Mouse (Mus musculus): ENCODE results near the gene Fam24b.

Fam24b gene

DNA sequence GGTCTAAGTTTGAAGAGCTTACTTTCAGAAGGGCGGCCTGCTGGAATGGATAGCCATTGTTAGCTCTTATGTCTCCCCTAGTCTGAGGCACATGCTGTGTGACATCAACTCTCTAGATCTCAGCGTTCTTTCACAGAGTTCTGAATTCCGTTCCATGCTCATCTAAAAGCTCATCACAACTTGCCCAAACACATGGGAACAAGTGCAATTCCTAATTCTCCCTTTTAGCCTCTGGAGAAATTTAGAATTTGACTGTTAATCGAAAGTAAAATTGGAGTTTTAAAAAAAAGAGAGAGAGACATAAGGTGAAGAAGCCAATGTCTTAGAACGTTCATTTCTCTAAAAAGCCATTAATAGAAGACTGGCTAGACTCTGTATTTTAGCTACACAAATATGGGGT lies at the start of gene Fam24b:
Gene Fam24b, minus strand, starts transcription at position 101 of the 400 bp plus-strand sequence.
- no peak for DNase-seq (ENCODE audit: low spot score)

DNA sequence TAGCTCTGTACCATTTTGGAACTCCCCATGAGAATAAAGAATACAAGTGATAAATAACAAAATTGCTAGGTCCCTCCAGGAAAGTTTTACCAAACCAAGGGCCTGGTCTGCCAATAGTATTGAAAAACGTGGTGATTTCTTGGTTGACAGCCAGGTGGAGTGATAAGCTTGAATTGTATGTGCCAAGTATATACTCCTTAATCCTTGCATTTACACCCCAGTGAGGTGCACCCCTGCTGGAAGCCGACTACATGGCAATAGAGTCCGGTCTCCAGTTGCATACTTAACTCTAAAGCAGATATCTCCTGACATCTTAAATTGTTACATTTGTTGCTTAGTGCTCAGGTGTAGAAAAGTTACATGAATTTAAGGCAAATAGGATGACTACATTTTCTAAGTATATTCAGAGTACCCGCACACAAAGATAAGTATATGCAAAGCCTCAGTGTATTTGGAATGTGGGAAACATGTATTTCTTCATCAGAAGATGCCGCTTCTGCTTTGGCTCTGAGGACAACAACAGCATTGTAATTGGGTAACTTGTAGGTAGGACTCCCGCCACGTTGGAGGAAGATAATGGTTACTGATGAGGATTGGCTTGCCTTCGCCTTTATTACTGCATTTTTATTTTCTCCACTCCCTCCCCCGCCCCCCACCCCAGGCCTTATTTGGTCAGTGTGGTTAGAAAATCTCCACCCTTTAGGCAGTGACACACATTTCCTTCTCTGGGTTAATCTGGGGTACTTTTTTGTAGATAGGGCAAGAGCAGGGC lies 42.8 kb upstream of the Fam24b start:
- no peak for DNase-seq (ENCODE audit: low spot score)

DNA sequence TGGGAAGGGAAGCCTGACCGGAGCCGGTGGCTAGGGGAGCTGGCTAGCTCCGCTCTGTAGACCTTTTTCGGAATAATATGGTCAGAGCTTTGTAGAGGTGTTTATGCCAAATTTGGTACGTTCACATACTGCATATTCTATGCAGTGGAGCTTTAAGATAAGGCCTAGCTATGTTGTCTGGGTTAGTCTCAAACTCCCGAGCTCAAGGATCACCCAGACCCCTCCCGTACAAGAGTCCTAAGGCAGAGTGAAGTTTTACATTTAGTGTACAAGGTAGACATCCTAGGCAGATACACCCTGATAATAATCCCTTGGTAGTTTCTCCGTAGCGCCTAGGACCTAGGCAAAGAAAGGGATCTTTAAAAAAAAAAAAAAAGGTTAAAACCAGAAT lies 42.1 kb upstream of the Fam24b start:
- DNase-seq (ENCODE audit: low spot score), result no peak

DNA sequence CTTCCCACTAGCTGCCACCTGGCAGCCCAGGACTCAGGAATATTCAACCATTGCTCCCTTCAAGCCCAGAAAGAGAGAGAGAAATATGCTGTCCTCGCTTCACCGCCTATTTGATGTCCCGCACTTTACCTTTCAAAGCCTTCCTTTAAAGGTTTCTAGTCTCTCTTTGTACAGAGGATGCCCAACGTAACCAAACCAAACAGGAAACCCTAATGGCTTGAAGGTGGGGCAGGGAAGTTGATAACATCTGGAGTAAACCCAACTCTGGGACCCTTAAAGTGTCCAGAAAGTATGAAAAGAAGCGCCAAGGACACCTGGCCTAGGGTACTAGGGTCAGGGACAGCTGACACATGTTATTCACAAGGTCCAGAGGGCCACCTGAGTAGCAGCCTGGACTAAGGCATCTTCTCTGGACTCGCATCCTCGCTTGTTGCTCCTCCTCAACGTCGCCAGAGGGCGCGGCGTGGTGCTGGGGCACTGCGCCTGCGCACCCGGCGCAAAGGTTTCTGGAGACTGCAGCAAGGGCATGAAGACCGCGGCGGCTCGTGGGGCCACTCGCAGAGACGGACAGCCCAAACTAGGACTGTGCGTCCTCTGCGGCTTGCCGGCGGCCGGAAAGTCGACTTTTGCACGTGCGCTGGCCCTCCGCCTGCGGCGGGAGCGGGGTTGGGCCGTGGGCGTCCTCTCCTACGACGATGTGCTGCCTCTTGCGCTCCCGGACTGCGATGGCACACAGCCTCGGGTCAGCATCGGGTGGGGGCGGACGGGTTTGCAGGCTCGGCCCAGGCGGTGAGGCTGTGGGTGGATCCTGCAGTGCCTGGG lies 41.5 kb upstream of the Fam24b start, which contains the start of gene Pstk:
Gene Pstk, plus strand, starts transcription at position 494 of the 822 bp plus-strand sequence.
- peak; percentile 78 for DNase-seq (ENCODE audit: low spot score)

DNA sequence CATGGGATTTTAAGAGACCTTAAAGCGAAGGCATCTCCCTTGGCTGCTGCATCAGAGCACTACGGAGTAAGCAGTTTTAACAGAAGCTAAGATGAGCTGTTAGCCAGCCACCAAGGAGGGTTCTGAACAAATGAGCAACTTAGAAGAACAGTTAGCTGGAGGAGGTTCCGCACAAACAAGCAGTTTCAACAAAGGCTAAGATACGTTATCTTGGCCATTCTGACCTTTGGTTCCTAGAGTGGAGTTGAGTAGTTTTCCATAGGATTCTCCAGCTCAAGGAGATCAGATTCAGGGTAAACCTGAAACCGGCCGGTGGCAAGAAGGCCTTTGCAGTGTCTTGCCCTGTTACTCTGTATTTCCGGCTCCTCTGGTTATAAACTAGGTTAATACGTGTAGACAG lies 34.8 kb upstream of the Fam24b start:
- no peak for DNase-seq (ENCODE audit: low spot score)

DNA sequence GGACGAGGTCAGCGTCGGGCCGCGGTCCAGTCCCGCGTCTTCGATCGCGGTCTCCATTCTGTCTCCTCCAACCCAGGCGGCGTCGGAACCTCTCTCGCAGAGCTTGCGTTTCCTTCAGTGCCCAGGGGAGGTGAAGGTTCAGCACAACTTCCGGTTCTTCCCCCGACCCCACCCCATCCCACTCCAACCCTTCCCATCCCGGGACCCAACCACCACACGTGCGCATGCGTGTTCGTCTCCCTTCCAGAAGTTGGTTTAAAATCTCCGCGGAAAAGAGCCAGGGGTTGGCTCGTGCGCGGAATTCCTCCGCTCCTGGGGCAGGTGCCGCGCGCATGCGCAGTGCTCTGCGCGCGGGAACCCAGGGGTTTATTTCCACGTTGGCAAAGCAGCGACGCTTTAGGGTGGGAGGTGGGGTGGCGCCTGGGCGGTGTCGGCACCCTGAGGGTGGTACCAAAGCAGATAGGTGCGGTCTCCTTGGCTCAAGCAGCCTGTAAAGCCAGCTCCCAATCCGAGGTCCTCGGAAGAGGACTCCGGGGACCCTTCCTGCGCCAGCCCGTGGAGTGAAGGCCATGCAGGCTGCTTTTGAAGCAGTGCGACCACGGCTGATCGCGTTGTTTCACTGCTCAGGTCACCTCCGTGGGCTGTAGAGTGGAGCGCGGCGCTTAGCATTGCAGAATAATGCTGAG lies 33.4 kb upstream of the Fam24b start, which contains the start of gene 2310057M21Rik:
Gene 2310057M21Rik, minus strand, starts transcription at position 145 of the 686 bp plus-strand sequence.
- DNase-seq (ENCODE audit: low spot score), result peak; percentile 78

DNA sequence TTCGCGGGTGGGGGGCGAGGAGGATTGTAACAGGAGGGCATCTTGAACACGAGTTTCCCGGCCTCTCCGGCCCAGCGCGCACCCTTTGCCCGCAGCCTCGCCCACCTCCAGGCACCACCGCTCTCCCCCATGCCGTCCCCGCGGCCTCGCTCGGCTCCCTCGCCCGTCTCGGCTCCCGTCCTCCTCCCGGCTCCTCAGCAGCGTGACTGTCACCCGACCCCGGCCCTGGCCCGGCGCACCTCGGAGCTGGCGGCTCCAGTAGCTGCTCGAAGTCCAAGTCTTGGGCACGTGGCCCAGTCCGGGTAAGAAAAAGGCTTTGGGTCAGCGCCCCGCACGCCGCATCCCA lies 32.9 kb upstream of the Fam24b start:
- no peak for DNase-seq (ENCODE audit: low spot score)

DNA sequence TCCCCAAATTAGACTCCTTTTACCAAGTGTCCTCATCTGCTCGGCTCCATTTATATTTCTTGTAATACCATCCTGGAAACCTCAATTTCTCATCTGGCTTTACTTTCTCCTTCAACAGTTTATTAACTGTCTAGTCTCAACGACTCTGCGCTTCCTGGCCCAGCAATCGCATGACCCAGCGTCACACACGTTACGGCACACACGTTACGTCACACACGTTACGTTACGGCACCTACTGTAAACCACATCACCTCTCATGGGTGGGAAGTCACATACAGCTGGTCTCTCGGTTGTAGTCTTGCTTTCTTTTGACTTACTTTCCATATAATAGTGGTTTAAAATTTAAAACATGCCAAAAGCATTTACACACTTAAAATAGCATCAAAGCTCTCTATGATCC lies 26.8 kb upstream of the Fam24b start:
- DNase-seq (ENCODE audit: low spot score), result no peak

DNA sequence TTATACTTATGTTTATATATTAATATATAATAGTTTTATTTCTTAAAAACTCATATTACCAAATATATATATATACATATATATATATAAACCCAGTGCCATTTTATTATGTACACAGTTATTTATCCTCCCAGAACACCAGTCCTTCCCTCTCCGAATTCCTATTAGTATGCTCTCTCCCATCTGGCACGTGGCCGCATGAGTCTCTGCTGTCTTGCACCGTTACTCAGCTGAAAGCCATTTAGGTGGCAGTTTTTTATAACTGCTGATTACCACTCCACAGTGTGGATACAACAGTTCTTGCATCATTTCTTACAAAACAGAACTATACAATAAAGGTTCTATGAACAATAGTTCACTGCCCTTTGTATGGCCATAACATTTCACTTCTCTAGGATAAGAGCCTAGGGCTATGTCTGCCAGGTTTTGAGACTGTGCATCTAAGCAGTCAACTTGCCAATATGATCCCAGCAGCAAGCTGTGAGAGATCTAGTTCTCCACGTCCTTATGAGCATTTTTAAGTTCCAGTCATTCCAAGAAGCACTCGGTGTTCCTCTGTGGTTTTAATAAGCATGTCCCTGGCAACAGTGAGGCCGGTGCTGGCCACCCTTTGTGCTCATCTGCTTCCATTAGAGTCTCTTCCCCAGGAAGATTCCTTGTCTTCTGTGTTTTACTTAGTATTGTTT lies 16.7 kb upstream of the Fam24b start:
- no peak for DNase-seq (ENCODE audit: low spot score)

DNA sequence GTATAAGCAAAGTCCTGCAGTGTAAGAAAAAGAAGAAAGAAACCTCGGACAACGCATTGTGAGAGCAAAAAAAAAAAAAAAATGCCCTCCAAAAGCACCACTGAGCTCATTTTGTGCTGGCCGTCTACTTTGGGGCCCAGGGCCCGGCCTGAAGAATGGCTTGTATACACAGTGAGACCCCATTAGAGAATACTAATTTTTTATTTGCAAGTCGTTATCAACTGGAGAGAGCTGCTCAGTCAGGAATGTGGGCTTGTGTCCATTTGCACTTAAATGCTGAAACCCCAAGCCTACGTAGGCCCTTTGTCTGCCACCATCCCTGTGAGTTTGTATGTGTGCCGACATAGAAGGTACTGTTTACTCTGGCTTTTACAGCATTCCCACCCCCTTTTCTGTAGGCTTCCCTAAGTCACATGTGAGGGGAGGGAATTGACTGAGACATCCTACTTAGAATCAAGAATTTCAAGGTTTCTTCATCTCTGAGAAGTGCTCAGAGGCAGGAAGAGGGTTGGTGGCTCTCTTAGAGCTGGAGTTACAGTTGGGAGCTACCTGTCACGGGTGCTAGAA lies 8.3 kb upstream of the Fam24b start:
- DNase-seq (ENCODE audit: low spot score), result no peak

DNA sequence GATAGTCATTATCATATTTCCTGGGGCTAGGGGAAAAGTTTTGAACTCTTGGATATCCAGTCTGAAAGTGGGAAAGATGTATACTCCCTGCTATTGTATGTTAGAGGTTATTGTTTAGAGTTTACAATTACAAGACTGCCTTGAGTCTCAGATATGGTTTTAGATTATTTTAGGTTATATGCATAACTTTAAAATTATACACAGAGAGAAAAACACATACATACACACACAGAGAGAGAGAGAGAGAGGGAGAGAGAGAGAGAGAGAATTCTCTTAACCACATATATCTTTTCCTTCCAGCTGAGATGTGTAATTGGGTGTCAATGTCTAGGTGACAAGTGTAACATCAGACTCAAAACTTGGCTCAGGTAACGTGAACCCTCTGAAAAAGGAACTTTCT lies 4.2 kb upstream of the Fam24b start, which contains the start of gene Fam24a:
Gene Fam24a, plus strand, starts transcription at position 301 of the 400 bp plus-strand sequence.
- DNase-seq (ENCODE audit: low spot score), result no peak

DNA sequence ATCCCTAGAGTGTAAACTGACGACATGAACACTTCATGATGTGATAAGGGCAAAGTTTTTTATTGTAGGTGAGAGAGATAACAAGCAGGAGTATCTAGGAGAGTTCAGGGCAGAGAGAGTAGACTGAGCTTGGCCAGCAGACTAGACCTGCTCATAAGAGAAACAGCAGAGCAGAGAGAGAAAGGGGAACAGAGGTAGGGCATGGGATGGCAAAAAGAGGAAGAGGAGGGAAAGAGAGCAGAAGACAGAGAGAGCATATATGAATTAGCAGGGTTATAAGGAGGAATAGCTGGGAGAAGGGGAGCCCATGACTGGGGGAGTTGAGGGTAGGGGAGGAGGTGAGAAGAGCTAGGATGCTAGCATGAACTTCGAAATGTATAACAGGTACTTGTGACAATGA lies 2.4 kb upstream of the Fam24b start:
- no peak for DNase-seq (ENCODE audit: low spot score)

DNA sequence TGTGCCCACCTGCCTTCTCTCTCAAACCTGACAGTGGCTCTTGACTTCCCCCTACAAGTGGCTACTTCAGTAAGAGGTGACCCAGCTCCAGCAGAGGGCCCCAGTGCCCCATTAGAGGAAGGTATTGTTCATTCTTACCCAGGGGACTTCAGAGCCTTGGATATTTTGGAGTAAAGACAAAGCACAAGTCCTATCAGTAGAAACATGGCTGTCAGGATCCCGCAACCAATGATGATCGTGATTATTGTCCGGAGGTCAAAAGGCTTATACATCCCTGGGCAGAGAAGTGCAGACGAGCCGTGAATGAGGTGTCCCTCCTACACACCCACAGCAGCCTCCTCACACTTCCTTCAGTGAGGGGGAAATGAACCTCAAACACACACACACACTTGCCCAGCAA lies 2.3 kb downstream of the Fam24b start:
- DNase-seq (ENCODE audit: low spot score), result no peak

DNA sequence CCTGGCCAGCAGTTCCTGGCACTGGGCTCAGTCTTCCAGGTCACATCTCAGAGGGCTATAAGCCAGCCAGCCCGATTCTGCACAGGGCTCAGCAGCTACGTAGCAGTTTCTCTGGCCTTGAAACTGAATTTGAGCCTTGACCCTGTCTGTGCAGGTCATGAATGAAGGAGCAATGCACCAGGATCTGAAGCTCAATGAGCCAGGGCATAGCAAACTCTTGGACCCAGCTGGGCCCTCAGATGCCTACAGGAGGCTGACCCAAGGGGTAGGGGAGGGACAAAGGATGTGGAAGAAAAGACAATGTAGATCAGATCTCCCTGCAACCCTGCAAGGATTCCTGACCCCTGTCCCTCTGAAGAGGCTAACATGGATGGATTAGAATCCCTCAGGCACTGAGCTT lies 7.1 kb downstream of the Fam24b start, which contains the start of gene Cuzd1:
Gene Cuzd1, minus strand, starts transcription at position 101 of the 400 bp plus-strand sequence.
- DNase-seq (ENCODE audit: low spot score), result no peak

DNA sequence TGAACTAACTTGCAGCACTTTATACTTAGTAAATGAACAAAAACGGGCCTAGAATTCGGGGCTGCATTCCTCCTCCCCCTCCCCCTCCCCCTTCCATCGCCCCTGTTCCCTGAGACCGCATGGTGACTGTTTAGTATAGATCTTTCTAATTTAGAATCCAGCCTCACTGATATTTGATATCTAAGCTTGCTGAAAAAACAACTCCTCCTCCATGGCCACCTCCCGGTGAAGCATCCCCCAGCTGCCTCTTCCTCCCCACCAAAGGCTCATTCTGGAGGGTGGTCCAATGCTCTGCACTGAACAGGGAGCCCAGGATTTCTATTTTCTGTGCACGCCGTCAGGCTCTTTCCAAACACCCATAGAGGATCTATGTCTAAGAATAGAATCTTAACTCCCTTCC lies 11.0 kb downstream of the Fam24b start:
- DNase-seq (ENCODE audit: low spot score), result no peak

DNA sequence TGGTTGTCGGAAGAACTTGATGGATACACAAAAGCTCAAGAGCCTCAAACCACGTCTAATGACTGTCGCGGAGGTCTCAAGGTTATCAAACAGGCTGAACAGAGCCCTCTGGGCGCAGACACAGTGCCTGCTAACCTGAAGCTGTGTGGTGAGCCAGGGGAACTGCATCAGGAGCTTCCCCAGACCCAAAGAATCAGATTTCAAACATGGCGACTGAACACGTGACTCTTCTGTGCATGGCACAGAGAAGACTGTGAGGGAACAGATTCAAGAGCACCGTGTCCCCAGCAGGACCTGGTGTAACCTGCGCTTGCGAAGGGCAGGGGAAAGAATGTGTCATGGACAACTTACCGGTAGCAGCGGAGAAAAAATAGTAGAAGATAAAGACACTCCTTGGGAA lies 11.7 kb downstream of the Fam24b start:
- DNase-seq (ENCODE audit: low spot score), result no peak

DNA sequence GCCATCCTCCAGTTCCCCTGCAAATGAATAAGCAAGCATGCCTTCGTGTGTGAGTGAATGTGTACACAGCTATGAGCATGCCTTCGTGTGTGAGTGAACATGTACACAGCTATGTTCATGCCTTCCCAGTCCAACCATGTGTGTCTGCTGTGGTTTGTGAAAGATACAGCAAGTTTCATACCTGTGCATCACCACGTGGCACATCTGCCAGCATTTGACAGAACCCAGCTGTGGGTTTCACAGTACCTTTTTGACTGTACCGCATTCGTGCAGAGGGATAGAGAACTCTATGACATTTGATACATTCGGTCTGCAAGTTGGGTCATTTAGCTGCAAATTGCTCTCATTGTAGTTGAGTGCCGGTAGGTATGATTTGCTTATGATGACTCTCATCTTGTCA lies 14.8 kb downstream of the Fam24b start:
- no peak for DNase-seq (ENCODE audit: low spot score)

DNA sequence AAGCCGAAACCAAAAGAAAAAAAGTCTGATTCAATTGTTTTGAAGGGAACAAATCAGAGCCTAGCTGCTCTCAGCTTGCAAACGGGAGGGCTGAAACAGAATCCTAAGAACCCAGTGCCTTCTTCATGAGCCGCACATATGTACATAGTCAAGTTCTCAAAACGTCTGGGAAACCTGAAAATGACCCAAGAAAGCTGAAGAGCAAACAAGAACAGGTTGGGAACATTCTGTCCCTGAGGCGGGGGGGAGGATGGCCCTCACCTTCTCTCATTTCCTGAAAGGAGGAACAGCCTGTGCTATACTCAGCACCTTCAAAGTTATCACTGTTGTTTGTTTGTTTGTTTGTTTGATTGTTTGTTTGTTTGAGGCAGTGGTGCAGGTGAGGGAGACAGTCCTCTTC lies 22.6 kb downstream of the Fam24b start:
- DNase-seq (ENCODE audit: low spot score), result no peak

DNA sequence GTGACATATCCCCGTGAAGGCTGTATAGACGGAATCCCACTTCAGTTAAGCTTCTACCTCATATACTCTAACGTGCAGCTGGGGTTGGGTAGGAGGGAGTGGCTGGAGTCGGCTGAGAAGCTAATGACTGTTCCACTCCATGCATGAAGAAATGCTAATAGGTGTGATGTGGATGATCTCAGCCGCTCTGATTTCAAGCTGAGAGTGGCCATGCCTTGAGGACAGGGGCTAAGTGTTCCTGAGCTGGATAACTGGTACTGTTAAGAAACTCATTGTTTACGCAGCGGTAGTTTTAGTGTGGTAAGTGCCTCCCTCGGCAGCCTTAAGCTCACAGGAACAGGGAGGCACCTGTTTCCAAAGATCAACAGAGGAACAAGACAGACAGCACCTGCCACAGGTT lies 26.0 kb downstream of the Fam24b start:
- DNase-seq (ENCODE audit: low spot score), result no peak

DNA sequence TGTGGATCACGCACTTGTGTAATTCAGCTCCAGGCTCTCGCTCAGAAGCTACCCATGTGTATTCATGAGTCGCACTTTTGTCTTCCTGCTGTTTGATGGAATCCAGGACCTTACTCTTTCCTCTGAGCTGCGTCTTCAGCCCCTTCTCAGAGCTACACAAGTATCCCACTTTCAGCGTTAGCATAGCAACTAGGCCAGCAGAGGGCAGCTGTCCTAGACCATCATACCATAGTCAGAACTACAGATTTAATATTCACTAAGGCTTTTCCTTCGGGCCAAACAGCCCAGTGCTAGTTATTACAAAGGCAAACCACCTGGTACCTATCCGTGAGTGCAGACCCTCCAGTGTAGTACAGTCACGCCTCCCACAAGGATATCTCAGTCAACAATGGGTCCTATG lies 32.2 kb downstream of the Fam24b start:
- no peak for DNase-seq (ENCODE audit: low spot score)

Data from spleen, adult 12 weeks (tissue).